Mouse (Mus musculus) adrenal gland, adult (tissue): ENCODE measurements around the gene Oxld1.

Source experiments
- DNase-seq, 2 experiments: peaks; one replicate each; pipeline ENCODE4 v3.0.0; 2022 to 2023; ENCODE audit warnings: low spot score in 1 of 2; ENCODE audit not compliant: inconsistent age in 2 of 2

The Oxld1 gene

DNA sequence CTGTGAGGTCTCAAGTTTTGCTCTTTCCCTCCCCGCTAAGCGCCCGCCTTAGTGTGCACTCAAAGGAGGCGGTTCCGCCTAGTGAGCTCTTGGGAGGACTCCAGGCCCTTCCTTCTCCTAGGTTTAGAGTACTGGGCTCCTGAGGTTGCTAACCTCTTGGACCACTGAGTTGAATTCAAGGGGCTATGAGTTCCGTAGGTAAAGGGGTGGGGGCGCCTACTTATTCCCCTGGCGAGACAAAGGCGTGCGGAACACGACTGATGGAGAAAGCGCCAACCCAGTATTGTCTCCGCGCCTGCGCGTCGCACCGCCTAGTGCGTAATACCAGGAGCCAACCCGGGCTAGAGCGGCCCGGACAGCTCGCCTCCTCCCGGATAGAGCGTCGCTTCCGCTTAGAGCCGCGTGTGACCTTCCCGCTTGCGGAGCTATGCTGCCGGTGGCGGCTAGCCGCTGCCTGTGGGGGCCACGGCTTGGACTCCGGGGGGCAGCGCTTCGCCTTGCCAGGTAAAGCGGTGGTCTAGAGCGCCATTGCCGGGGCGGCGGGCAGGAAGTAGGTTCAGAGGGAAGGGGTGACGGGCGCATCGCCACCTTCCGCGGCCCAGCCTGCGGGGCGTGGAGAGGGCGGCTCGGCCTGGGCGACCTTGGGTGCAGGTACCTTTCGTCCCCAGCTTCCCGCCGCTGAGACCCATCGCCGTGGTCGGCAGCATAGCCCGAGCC is 26.6 kb upstream of the Oxld1 start, which contains the start of gene Mrpl12:
Gene Mrpl12, plus strand, starts transcription at position 349 of the 717 bp plus-strand sequence.
- peak; percentile 91 to 97 for DNase-seq

DNA sequence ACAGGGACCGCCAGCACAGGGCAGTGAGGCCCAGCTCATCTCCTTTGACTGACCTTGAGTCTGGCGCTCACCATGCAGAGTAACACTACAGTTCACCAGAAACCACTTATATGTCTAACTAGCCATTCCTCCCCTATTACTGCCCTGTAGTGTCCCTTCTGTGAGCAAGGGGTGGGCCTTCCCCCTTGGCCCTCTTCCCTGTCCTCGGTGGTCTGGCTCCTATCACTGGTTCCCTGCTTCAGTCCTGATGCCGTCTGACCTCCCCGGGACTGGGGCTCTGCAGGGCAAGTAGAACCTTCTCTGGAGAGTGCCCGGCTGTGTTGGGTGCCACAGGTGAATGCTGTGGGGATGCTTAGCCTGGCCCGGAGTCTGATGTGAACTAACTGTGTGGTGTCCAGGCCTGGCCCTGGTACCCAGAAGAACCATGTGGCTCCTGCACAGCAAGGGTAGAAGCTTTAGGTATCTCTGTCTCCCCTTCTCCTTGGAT is 25.6 kb upstream of the Oxld1 start:
- peak in 1 of 2 experiments; percentile 36 for DNase-seq

DNA sequence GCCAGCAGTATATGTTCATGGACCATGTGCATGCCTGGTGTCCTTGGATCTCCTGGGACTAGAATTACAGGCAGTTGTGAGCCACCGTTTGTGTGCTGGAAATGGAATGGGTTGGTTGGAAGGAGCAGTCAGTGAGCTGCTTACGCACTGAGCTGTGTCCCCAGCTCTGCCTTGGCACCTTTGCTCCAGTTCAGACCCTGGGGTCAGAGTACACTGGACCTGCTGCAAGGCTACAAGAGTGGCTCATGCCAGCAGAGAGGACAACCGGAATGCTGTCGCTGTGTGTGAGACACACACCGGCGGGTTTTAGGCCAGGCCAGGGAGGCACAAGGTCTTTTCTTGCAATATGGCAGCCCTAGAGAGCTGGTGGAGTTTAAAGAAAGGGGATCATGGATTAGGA is 14.2 kb upstream of the Oxld1 start:
- DNase-seq, result no peak

DNA sequence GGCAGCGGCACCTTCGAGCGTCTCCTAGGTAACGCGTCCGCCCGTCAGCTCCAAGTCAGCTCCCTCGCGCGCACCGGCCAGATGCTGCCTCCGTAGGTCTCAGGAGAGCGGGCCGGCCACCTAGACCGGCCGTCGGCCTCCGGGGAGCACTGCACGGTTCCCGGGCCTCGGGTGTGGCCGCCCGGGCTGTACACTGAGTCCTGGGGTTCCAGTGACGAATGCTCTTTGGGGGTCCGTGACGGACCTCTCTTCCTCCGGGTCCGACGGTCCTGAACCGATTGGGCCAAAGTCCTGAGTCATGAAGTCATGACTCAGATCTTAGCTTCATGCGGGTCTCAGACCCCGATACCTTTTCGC is 9.8 kb upstream of the Oxld1 start:
- no peak for DNase-seq

DNA sequence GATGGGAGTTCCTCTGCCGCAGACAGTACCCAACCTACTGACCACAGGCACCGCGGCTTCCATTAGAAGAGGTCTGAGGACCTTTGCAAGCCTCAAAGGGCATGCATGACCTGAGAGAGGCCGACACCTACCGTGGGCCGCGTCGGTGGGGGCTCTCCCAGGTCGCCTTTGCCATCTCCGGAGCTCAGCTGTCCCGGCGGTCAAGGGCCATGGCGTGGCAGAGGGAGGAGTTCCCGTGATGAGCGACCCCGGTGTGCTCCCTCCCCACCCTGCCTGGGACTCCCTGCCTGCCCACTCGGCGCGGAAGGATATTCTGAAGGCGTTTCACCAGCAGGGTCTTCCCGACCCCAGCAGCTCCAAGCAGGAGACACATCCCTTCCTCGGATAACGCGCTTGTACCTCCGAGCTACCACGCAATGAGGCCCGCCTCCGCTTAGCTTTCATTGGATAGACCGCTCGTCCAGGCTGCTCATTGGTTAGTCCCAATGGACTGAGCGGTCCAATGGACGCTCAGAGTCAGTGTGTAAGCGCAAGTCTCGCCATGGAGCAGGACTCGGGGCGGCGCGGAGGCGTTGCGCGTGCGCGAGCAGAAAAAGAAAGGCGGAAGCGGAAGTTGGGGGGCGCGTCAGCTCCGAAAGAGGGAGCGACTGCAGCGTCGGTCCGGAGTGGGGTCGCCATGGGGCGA is 9.3 kb upstream of the Oxld1 start, which contains the start of gene Arl16:
Gene Arl16, minus strand, starts transcription at position 557 of the 685 bp plus-strand sequence.
- DNase-seq, result peak; percentile 95 to 96

DNA sequence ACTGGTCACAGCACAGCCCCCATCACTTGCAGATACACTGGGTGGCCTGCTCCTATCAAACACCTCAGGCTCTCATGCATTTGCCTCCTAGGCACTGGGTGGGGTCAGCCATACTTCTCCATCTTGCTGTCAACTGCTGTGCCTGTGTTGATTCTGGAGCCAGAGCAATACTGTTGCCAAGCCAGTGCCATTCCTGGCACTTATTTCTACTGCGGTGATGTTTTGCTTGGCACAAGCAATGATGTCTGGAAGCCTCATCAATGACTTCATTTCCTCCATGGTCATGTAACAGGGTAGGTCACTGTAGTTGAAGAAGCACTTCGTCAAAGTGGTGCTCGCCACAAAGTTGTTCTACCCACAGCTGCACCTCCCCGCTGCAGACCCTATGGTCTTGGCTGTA is 7.7 kb upstream of the Oxld1 start:
- DNase-seq, result no peak

DNA sequence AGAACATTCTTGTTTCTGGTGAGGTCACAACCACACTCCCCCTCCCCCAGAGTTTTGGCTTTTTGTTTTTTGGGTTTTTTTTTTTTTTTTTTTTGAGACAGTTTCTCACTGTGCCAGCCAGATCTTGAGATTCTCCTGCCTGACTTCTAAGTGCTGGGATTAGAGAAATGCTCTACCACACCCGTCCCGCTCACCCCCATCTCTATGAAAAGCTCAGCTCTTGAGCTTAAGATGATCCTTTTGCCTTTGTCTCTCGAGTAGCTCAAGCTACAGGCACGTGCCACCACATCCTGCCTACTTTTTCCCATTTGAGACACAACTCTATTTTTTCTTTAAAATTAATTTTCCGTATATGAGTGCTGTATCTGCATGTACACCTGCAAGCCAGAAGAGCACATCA is 6.5 kb upstream of the Oxld1 start:
- no peak for DNase-seq

DNA sequence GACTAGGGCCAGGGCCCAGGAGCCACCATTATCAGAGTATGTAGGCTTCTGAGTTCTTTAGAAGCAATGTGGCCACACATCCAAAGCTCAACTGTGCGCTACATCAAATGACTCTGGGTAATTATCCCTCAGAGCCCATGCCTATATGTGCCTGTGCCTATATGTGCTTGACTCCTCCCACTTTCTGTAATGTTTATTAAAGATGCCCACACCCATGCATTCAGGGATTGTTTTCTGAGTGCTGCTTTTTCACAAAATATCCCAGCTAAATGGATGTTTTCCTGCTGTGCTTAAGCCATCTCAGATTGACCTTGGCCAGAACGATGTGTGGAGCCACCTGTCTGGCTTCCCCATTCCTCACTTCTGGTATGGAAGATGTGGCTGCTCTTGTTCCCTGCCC is 5.7 kb upstream of the Oxld1 start:
- DNase-seq, result no peak

DNA sequence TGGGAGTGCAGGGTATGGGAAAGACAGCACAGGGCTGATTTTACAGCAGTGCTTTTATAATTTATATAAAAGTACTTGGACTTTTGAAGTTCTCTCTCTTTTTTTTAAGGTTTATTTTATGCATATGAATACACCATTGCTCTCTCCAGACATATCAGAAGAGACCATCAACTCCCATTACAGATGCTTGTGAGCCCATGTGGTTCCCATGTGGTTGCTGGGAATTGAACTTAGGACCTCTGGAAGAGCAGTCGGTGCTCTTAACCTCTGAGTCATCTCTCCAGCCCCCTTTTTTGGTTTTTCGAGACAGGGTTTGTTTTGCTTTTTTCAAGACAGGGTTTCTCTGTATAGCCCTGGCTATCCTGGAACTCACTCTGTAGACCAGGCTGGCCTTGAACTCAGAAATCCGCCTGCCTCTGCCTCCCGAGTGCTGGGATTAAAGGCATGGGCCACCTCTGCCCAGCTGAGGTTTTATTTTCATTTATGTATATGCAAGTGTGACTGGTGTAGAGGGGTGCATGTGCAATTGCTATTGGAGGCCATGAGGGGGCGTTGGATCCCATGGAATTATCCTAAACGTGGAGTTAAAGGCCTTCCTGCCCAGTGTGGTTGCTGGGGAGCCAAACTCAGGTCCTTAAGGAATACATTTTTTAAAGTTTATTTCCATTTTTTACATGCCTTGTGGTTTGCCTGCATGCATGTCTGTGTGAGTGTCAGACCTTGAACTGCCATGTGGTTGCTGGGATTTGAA is 1.2 kb upstream of the Oxld1 start:
- DNase-seq, result no peak

DNA sequence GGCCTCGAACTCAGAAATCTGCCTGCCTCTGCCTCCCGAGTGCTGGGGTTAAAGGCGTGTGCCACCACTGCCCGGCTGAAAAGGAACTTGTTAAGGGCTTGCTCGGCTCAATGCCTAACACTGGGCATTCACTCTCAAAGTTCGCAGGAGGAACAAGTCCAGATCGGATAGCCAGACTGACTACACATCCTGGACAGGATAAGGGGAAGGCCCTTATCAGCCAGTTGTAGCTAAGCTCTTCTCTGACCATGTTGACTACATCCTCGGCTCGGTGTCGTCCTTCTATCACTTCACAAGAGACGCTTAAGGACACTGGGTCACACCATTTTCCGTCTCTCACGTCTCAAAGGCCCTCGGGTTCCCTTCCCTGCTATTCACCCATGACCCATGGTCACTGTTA is 498 bp downstream of the Oxld1 start:
- no peak for DNase-seq

DNA sequence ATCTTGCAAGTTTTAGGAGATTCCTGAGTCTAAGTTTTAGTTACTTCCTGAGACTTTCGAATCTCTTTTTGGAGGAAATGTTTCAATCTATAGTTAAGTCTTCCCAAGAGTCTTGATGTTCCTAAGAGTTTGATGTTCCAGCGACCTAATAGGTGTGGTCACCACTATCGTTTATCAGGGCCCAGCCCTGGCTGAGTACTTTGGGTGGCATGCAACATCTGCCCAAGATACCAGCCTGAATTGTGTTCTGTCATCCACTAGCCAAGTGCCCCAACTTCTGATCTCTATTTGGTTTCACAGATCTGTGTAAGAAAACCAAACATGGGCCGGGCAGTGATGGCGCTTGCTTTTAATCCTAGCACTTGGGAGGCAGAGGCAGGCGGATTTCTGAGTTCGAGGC is 2.5 kb downstream of the Oxld1 start:
- no peak for DNase-seq

DNA sequence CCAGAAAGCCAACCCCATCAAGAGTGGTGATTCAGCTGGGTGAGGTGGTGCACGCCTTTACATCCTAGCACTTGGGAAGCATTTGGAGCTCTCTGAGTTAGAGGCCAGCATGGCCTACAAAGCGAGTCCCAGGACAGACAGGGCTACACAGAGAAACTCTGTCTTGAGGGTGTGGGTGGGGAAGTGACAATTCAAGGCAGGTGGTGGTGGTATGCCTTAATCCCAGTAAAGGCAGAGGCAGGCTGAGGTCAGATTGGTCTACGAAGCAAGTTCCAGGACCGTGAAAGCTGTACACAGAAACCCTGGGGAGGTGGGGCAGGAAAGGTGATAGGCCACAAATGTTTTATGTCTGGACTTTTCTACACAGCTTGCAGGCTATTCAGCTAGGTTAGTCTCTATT is 2.9 kb downstream of the Oxld1 start:
- no peak for DNase-seq

DNA sequence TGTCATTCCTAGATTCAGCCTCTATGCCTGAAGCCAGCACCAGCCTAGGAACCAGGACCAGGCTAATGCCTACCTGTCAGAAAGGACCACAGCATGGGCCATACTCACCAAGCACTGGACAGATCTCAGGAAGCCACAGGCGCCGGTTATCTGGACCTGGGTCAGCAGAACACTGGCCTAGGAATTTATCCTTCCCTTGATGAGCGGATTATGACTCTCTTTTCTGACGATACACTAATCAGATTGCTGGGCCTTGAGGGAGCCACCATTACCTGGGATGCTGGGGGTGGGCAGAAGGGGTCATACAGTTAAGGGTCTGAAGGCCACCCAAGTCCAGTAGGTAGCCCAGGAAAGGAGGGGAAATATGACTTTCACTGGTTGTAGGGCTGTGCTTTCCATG is 4.6 kb downstream of the Oxld1 start, which contains the start of gene Pde6g:
Gene Pde6g, minus strand, starts transcription at position 195 of the 400 bp plus-strand sequence.
- DNase-seq, result no peak

DNA sequence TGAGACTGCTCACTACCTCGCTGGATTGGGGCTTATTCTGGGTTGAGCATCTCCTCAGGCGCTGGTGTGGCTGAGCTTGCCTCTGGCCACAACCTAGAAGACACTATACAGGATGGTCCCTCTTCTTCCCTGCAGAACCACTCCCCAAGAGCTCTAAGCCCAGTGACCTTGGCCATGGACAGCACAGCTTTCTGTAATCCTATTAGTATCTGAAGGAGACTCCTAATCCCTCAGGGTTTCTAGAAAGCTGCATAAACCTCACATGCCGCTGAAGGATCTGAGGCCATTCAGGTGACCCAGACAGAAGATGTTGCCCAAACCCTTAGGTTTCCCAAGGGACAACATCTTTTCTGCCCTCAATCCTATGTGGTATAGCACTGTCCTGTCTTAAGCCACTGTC is 5.6 kb downstream of the Oxld1 start:
- no peak for DNase-seq

DNA sequence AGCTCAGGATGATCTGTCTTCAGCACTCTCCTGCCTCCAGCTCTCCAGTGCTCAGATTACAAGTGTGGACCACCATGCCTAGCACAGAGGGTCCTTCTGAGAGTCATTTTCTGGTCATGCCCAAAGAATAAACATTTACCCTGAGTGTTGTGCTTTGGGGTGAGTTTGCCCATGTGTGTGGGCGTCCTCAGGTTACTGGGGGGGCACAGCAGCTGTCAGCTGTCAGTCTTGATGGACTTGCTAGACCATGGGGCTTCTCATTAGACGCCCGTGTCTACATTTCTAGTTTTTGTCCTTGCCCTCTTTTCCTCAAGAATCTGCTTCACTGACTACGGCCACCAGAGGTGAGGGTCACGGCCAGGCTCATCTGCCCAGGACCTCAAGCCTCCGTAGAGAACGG is 10.7 kb downstream of the Oxld1 start:
- no peak for DNase-seq

DNA sequence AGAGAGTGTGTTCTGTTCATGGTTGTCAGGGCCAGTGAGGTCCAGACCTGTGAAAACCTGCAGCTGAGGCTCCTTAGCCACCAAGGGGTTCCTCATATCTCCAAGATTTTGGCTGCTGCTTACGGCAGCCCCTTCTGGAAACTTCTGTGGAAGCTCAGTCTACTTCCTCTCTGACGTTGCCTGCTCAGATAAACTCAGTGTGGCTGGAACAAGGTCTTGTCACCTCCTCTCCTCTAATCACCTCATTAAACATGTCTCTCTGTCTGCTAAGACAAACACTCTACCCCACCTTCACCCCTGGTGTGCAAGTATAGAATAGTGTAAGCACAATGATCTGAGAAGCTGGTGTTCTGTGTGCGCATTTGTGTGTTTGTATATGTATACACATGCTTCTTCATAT is 12.4 kb downstream of the Oxld1 start:
- DNase-seq, result no peak

DNA sequence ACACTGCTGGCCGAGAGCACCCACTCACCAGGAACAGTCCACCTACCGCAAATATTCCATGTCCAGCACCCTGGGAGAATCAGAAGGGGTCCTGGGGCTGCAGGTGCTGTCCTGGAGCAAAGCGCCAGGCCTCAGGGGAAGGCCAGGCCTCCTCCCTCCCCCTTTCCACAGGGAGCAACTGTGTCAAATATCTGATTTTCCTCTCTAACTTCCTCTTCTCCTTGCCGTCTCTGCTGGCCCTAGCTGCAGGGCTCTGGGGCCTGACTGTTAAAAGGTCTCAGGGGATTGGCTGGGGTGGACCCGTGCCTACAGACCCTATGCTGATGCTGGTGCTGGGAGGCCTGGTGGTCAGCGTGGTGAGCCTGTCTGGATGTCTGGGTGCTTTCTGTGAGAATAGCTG is 13.8 kb downstream of the Oxld1 start:
- DNase-seq, result no peak

DNA sequence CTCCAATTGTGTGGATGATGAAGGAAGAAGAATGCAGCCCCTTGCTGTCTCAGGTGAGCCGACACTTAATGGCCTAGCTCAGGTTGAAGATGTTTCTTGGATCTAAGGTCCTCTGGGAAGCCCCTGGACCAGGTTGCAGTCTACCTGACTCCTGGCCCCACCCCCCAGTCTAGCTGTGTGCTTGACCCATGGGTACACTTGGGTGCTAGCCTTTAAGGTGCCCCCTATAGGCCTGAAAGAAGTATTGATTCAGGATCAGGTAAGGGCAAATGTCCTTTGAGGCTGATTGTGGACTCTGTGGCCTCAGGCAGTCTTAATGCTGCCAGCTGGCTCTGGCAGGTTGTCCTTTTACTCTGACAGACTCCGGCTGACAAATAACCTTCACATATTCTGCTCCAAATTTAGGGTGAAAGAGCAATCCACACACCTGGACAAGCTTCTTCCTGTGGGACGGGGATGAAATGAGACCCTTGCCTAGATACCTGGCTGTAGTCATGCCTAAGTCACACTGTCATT is 15.0 kb downstream of the Oxld1 start:
- DNase-seq, result no peak

DNA sequence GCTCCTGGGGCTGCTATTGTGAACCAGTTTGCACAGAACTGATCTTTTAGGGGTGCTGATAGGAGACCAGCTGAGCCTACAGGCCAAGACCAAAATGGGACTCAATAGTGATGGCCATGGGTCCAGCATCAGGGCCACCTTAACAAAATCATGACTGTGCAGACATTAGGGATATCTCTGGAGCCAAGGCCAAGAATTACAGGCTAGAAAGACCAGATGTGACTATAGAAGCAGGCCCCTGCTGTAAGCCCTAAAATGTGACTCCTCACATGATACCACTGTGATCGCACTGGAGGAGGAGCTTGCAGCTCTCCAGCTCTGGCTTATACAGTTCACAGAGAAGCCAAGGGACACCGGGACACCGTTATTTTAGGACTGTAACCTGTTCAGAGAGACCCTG is 15.5 kb downstream of the Oxld1 start, which contains the start of gene Tspan10:
Gene Tspan10, plus strand, starts transcription at position 301 of the 400 bp plus-strand sequence.
- no peak for DNase-seq

DNA sequence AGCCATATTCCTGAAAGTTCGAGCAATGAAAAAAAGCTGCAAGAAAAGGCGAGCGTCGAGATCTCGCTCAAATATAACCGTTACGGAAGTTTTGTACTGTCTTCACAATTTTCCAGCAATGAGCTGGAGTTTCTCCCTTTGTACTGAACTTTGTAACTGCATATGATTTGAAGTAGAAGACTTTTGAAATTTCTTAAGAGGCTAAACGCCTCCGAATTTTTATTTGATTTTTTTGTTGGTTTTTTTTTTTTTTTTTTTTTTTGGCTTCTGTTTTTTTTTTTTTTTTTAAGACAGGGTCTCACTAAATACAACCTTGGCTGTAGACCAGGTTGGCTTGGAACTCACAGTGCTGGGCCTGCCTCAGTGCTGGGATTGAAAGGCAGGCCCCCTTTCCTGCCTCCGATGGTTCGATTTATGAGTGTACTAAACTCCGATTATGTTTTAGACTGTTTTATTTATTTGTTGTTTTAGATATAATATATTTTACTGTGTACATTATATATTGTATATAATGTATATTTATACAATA is 19.9 kb downstream of the Oxld1 start:
- no peak for DNase-seq

DNA sequence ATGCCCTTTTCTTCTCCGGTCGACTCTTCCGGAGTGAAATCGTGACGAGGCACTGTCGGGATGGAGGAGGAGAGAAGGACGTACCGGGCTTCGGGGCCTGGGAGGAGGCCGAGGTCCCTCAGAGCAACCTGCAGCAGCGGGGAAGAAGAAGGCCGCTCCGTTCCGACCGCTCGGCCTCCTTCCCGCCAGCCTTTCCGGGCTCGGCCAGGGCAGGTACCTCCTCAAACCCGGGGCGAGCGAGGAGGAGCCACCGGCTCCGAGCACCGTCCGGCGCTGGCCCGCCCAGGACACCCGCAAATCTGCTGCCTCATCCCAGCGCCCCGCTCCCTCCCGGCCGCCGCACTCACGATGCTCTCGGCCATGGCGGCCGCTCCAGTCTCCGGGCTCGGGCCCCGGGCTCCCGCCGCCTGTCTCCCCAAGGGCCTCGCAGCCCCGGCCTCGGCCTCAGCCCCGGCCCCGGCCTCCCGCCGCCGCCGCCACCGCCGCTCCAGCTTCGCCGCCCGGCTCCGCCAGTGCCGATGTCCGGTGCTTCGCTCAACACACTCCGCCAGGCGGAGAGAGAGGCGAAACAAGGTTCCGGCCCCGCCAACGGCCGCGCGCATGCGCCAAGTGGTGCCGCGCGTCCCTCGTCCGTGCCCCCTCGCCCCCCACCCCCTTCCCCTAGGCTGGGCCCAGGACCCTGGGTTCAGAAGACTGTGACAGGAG is 20.6 kb downstream of the Oxld1 start, which contains the start of gene Nploc4:
Gene Nploc4, minus strand, starts transcription at position 557 of the 705 bp plus-strand sequence.
- DNase-seq, result peak; percentile 88 to 97
